Mouse (Mus musculus) neural tube, embryonic 12.5 days (tissue): ENCODE measurements around the gene Crabp2. TPM values are rescaled to one million over a fixed set of nuclear protein-coding genes. Genes with fewer than 3 reads are reported as not detected.

Experiments used
- ATAC-seq: fragments of 200-750 bp; cut with Nextera tagmentation; 2 replicates; pipeline ENCODE4 v1.8.0; 2017; ENCODE audit warnings: low read depth, mild to moderate bottlenecking, moderate TSS enrichment, moderate library complexity; ENCODE audit not compliant: low FRiP score
- H3K27ac ChIP-seq: fragments of 300-500 bp; sonication (generic); 2 replicates; pipeline ENCODE4 v1.5.1; 2016
- H3K27me3 ChIP-seq: fragments of 300-500 bp; sonication (generic); replicated peaks from 2 replicates; pipeline ENCODE4 v1.6.1; 2016; ENCODE audit warnings: mild to moderate bottlenecking
- H3K36me3 ChIP-seq: fragments of 300-500 bp; sonication (generic); 2 replicates; pipeline ENCODE4 v1.6.1; 2016; ENCODE audit warnings: mild to moderate bottlenecking
- H3K4me1 ChIP-seq: fragments of 300-500 bp; sonication (generic); 2 replicates; pipeline ENCODE4 v1.6.1; 2016
- H3K4me2 ChIP-seq: fragments of 300-500 bp; sonication (generic); replicated peaks from 2 replicates; pipeline ENCODE4 v1.6.1; 2016; ENCODE audit warnings: mild to moderate bottlenecking
- H3K4me3 ChIP-seq: fragments of 300-500 bp; sonication (generic); 2 replicates; pipeline ENCODE4 v1.5.1; 2016
- H3K9ac ChIP-seq: fragments of 300-500 bp; sonication (generic); 2 replicates; pipeline ENCODE4 v1.6.1; 2016; ENCODE audit warnings: mild to moderate bottlenecking
- H3K9me3 ChIP-seq: fragments of 300-500 bp; sonication (generic); 2 replicates; pipeline ENCODE4 v1.6.1; 2016; ENCODE audit warnings: mild to moderate bottlenecking
- WGBS: fragments of 180-500 bp; shearing (Covaris S2); methylation state at CpG from one replicate; pipeline ENCODE4 v1.1.7; 2016; 5-methylcytosine and 5-hydroxymethylcytosine counted together
- polyA plus RNA-seq: library from polyadenylated mRNA; unstranded; fragments of >200 nt; fragmentation: Nextera tagmentation; extraction: Ambion mirVana; gene quantifications from 2 replicates; pipeline ENCODE4 v1.2.1, GENCODE M21; 2016

Gene Crabp2
- polyA plus RNA-seq, 1 experiment from 2014 or later, result 372 TPM

DNA sequence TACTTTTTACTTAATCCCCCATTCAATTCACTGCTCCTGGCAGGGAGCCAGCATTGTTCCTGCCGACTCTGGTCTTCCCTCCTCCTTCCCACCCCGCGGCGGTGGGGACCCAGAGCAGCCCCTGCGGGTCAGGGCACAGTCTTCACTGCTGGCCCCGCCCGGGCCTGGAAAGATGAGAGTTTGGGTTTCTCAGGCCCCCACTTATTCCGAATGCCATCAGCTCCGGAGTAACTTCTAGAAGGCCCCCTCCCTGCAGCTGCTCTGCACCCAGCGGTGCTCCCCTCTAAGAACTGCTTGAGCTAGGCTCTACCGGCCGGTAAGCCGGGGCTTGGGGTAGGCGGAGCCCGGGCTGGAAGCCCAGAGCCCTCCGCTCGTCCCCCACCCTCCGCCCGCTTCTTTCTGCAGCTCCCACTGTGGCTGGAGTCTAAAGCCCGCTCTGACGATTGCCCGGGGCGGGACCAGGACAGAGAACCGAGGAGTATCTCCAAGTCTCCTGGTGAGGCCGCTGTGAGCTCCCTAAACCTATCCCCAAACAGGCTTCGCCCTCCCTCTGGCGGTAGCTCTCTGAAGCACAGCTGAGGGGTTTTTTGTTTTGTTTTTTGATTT is 12.2 kb downstream of the Crabp2 start:
- Histone ChIP-seq H3K4me2 (peak overlapping the region; percentile 72), H3K36me3 (no peaks in the 10 kb centered on the region), H3K27me3 (no peaks in the 10 kb centered on the region), H3K4me1 (peaks cover 29% of the 10 kb centered on the region), H3K9ac (peak overlapping the region; percentile 70), H3K27ac (peak overlapping the region; percentile 92), H3K4me3 (peak overlapping the region; percentile 41), H3K9me3 (no peaks in the 10 kb centered on the region)
- WGBS, result under 1% methylated on average over 27 of the region's 27 CpGs
- ATAC-seq, result peak; percentile 98

DNA sequence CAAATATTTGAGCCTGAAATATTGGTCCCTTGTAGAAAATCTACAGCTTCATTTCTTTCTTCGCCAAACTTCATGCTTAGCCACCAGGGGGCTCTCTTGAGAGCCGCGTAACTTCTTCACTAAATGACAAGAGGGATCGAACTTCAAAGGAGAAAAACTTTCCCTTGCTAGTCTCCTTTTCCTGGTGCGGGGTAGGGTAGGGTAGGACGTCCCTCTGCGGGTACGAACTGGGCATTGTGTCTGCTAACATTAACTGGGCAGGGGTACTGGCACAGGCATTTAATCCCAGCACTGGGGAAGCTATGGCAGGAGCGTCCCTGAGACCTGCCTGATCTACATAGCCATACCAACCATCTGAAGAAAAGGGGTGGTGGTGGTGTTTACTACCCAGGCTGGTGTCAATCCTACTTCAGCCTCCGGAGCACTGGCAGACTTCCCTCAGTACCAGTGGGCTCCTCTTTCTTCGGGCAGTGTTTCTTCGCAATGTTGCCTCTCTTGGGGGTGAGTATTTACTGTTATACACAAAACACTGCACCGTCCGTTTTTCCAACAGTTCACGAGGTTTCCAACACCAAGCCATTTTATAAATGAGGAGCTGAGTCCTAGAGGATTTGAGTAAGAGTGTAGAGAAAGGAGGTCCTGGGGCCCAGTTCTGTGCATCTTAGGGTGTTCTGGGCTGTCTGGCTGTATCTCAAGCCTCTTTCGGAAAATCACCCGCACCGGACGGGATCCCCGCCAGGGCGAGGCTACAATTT is 21.9 kb downstream of the Crabp2 start:
- ATAC-seq, result no peak
- Histone ChIP-seq H3K27me3 (no peaks in the 10 kb centered on the region), H3K4me2 (peak overlapping the region; percentile 94), H3K9ac (0 out of 2 replicates have a peak overlapping the region, but pooled peaks have one; percentile 92), H3K4me1 (peaks cover 51% of the 10 kb centered on the region), H3K4me3 (peak overlapping the region; percentile 78), H3K9me3 (no peaks in the 10 kb centered on the region), H3K36me3 (peaks cover 2% of the 10 kb centered on the region), H3K27ac (no peak overlapping the region)
- WGBS, result under 1% methylated on average over 21 of the region's 21 CpGs

GRCm38 (mm10) chr3:87970939-87971488 is 22.5 kb downstream of the Crabp2 start, which contains the start of gene Nes:
Gene Nes (plus strand): TSS chr3:87971078.
- peak within 1 kb of the TSS; percentile 94 for H3K4me2 ChIP-seq
- peak; percentile 57 for ATAC-seq
- under 1% methylated on average over 44 of the region's 44 CpGs for WGBS
- peaks cover 8% of the 10 kb centered on the region for H3K36me3 ChIP-seq
- H3K27ac ChIP-seq, result peak within 1 kb of the TSS; percentile 75
- peak within 1 kb of the TSS; percentile 92 for H3K9ac ChIP-seq
- peak within 1 kb of the TSS; percentile 78 for H3K4me3 ChIP-seq
- H3K27me3 ChIP-seq, result no peaks in the 10 kb centered on the region
- no peaks in the 10 kb centered on the region for H3K9me3 ChIP-seq
- H3K4me1 ChIP-seq, result peaks cover 51% of the 10 kb centered on the region

- peaks cover 51% of the 10 kb centered on the region for H3K4me1 ChIP-seq
- ATAC-seq, result no peak; the same call in 1 of the 2 replicates
- under 1% methylated on average over 60 of the region's 60 CpGs for WGBS
These were observed 23.2 kb downstream of the Crabp2 start for GRCm38 (mm10) chr3:87971489-87972202.

DNA sequence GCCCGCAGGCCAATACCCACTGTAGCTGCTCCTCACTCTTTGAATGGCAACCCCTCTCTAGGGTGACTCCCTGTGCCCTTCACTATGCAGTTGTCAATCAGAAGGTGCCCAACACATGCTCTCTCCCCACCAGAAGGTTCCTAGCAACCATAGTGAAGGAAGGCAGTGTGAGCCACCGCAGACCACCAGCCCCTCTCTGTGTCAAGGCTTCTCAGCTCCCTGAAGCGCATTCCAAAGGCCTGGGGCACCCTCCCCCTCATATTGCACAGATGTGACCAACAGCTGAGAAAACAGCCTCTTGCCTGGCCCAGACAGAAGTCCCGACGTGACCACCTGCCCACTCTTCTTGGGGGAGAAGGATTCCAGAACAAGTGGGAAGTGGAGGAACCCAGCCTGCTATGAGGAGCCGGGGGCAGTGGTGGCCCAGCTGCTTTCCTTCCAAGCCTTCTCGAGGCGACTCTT is 23.8 kb downstream of the Crabp2 start:
- peaks cover 51% of the 10 kb centered on the region for H3K4me1 ChIP-seq
- H3K27me3 ChIP-seq, result no peaks in the 10 kb centered on the region
- peak overlapping the region; percentile 75; the same call in 1 of the 2 replicates for H3K27ac ChIP-seq
- H3K4me3 ChIP-seq, result peak overlapping the region; percentile 78
- H3K4me2 ChIP-seq, result peak overlapping the region; percentile 94
- peak; percentile 22 for ATAC-seq
- no peaks in the 10 kb centered on the region for H3K9me3 ChIP-seq
- H3K36me3 ChIP-seq, result peaks cover 20% of the 10 kb centered on the region
- H3K9ac ChIP-seq, result peak overlapping the region; percentile 92
- WGBS, result 0% methylated on average over 8 of the region's 8 CpGs

More at GRCm38 (mm10) chr3:87971489-87972202, 23.2 kb downstream of the Crabp2 start:
- peak overlapping the region; percentile 75 for H3K27ac ChIP-seq
- H3K9ac ChIP-seq, result peak overlapping the region; percentile 92
- H3K27me3 ChIP-seq, result no peaks in the 10 kb centered on the region
- peak overlapping the region; percentile 78 for H3K4me3 ChIP-seq
- H3K9me3 ChIP-seq, result no peaks in the 10 kb centered on the region
- peak overlapping the region; percentile 94 for H3K4me2 ChIP-seq
- peaks cover 14% of the 10 kb centered on the region for H3K36me3 ChIP-seq

DNA sequence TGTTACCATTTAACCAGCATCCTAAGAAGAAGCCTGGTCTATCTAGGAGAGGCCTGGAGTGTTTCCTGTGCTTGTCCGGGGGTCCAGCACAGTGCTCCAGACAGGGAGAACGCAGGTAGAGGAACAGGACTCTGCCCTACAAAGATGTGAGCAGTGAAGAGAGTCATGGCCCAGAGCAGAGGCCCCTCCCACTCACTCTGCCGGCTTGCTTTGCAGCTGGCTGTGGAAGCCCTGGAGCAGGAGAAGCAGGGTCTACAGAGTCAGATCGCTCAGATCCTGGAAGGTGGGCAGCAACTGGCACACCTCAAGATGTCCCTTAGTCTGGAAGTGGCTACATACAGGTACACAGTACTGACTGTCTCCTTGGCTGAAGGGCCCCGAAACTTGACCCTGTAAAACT is 24.3 kb downstream of the Crabp2 start:
- peak overlapping the region; percentile 94 for H3K4me2 ChIP-seq
- H3K4me1 ChIP-seq, result peaks cover 51% of the 10 kb centered on the region
- H3K4me3 ChIP-seq, result peak overlapping the region; percentile 78
- 17% methylated on average over 5 of the region's 5 CpGs for WGBS
- no peaks in the 10 kb centered on the region for H3K9me3 ChIP-seq
- peaks cover 25% of the 10 kb centered on the region for H3K36me3 ChIP-seq
- H3K9ac ChIP-seq, result peak overlapping the region; percentile 92
- H3K27me3 ChIP-seq, result no peaks in the 10 kb centered on the region
- peak overlapping the region; percentile 75 for H3K27ac ChIP-seq
- no peak for ATAC-seq

- ATAC-seq, result no peak; the same call in 1 of the 2 replicates
- WGBS, result 13% methylated on average over 14 of the region's 14 CpGs
- peaks cover 51% of the 10 kb centered on the region for H3K4me1 ChIP-seq
These were observed 25.3 kb downstream of the Crabp2 start for GRCm38 (mm10) chr3:87973593-87974380.

DNA sequence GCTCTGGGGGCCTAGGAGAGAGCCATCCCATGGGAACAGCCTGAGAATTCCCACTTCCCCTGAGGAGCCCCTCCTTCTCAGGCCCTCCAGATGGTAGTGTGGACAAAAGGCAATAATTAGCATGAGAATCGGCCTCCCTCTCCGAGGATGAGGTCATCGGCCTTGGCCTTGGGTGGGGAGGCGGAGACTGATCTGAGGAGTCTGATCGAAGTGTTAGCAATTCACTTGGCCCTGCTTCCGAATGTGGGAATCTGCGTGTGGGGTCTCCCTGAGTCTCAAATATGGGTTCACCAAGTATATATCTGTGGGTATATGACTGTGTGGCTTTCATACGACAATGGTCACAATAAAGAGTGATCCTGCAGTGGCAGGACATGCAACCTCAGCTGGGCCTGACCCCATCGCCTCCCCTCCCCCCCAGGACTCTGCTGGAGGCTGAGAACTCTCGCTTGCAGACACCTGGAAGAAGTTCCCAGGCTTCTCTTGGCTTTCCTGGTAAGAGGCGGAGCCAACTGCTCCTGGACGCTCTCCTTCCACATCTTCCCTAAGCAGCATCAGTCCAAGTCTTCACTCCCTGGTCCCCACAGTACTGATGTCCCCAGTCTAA is 26.0 kb downstream of the Crabp2 start:
- Histone ChIP-seq H3K27me3 (no peaks in the 10 kb centered on the region), H3K9ac (peak overlapping the region; percentile 92), H3K4me2 (peak overlapping the region; percentile 94), H3K36me3 (peaks cover 40% of the 10 kb centered on the region), H3K4me1 (peaks cover 51% of the 10 kb centered on the region), H3K9me3 (no peaks in the 10 kb centered on the region), H3K4me3 (peak overlapping the region; percentile 78), H3K27ac (peak overlapping the region; percentile 75)
- 8% methylated on average over 12 of the region's 12 CpGs for WGBS
- peak; percentile 67 for ATAC-seq

More at GRCm38 (mm10) chr3:87973593-87974380, 25.3 kb downstream of the Crabp2 start:
- no peaks in the 10 kb centered on the region for H3K9me3 ChIP-seq
- peaks cover 34% of the 10 kb centered on the region for H3K36me3 ChIP-seq
- H3K4me3 ChIP-seq, result peak overlapping the region; percentile 78
- H3K27ac ChIP-seq, result peak overlapping the region; percentile 75
- peak overlapping the region; percentile 94 for H3K4me2 ChIP-seq
- H3K27me3 ChIP-seq, result no peaks in the 10 kb centered on the region
- peak overlapping the region; percentile 92 for H3K9ac ChIP-seq

DNA sequence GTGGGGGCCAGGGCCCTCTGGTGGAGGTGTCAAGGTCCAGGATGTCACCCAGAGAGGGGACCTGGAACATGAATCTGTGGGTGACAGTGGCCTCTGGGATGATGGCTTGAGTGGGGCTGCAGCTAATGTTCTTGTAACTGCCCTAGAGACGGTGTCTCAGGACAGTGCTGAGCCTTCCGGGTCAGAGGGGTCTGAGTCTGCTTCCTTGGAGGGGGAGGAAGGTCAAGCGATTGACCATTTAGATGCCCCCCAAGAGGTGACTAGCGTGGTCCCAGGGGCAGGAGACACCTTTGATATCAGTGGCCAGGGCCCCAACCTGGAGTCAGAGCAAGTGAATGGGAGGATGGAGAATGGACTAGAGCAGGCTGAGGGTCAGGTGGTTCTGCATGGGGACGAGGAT is 31.0 kb downstream of the Crabp2 start:
- H3K9ac ChIP-seq, result no peak overlapping the region
- H3K4me2 ChIP-seq, result no peak overlapping the region
- 85% methylated on average over 5 of the region's 5 CpGs for WGBS
- no peaks in the 10 kb centered on the region for H3K27me3 ChIP-seq
- H3K27ac ChIP-seq, result no peak overlapping the region
- H3K36me3 ChIP-seq, result peaks cover 42% of the 10 kb centered on the region
- no peaks in the 10 kb centered on the region for H3K9me3 ChIP-seq
- no peak for ATAC-seq
- H3K4me3 ChIP-seq, result no peak overlapping the region
- H3K4me1 ChIP-seq, result peaks cover 44% of the 10 kb centered on the region

DNA sequence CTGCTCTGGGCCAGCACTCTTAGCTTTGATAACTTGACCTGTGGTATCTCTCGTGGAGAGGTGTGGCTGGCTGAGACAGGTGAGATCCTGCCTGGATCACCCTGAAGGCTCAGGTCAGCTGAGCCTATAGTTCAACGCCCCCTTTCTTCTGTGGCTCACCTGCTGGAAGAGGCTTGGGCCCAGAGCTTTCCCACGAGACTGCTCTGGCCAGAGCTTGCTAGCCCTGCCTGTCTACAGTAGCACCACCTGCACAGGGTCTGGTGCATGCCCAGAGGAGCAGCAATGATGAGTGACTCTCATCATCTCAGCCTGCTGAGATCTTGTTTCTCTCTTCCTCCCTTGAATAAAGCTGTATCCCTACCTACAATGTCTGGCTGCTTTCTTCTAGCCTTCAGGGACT is 31.6 kb downstream of the Crabp2 start:
- 0 out of 2 replicates have a peak overlapping the region, but pooled peaks have one; percentile 13 for H3K9ac ChIP-seq
- no peaks in the 10 kb centered on the region for H3K9me3 ChIP-seq
- no peak overlapping the region for H3K4me3 ChIP-seq
- ATAC-seq, result no peak
- H3K27me3 ChIP-seq, result no peaks in the 10 kb centered on the region
- WGBS, result 72% methylated on average over 3 of the region's 3 CpGs
- H3K4me1 ChIP-seq, result peaks cover 43% of the 10 kb centered on the region
- peaks cover 42% of the 10 kb centered on the region for H3K36me3 ChIP-seq
- no peak overlapping the region for H3K4me2 ChIP-seq
- H3K27ac ChIP-seq, result no peak overlapping the region

GRCm38 (mm10) chr3:87980728-87981127 is 32.3 kb downstream of the Crabp2 start:
- no peak for ATAC-seq
- H3K9me3 ChIP-seq, result no peaks in the 10 kb centered on the region
- no peak overlapping the region for H3K27ac ChIP-seq
- no peak overlapping the region for H3K4me3 ChIP-seq
- H3K9ac ChIP-seq, result no peak overlapping the region
- 68% methylated on average over 5 of the region's 5 CpGs for WGBS
- no peaks in the 10 kb centered on the region for H3K27me3 ChIP-seq
- peaks cover 49% of the 10 kb centered on the region for H3K4me1 ChIP-seq
- peaks cover 37% of the 10 kb centered on the region; the same call in 1 of the 2 replicates for H3K36me3 ChIP-seq
- H3K4me2 ChIP-seq, result no peak overlapping the region
